Mouse (Mus musculus): ENCODE results near the gene Nosip.

- no peak for TF ChIP-seq CTCF (IDR thresholded peaks at IDR 0.05; ENCODE audit: borderline replicate concordance, control insufficient read depth, extremely low read depth, insufficient read depth, low read length, poor library complexity)
- no peak for TF ChIP-seq POLR2A (IDR thresholded peaks at IDR 0.05; ENCODE audit: control insufficient read depth, extremely low read depth, insufficient read depth, low read length, poor library complexity)
These were observed 43.3 kb downstream of the Nosip start for GRCm38 (mm10) chr7:45105491-45105890.
